Mouse (Mus musculus): ENCODE results near the gene Mtmr10. TPM values are rescaled to one million over a fixed set of nuclear protein-coding genes. Genes with fewer than 3 reads are reported as not detected.
A peak's percentile ranks its signal among the peaks of the same experiment; 100 is the strongest.

Gene Mtmr10
- polyA plus RNA-seq, 1 experiment from 2014 or later: 17.7 TPM

- Histone ChIP-seq H3K9me3 (ENCODE audit: control insufficient read depth, low read length) (no peaks in the 10 kb centered on the region), H3K9ac (replicated peaks; ENCODE audit: low read depth, low read length) (no peak overlapping the region), H3K4me3 (ENCODE audit: low read depth, low read length) (no peak overlapping the region), H3K4me2 (ENCODE audit: low read depth, low read length) (no peak overlapping the region), H3K36me3 (ENCODE audit: control insufficient read depth, insufficient read depth, low read length) (no peaks in the 10 kb centered on the region), H3K4me1 (ENCODE audit: control insufficient read depth, insufficient read depth, low read length) (no peaks in the 10 kb centered on the region), H3K27me3 (ENCODE audit: control insufficient read depth, insufficient read depth, low read length) (no peaks in the 10 kb centered on the region), H3K27ac (ENCODE audit: low read depth, low read length) (no peak overlapping the region)
- WGBS: 77% methylated on average over 4 of the region's 4 CpGs
- ATAC-seq (ENCODE audit: low read depth): no peak
These were observed 37.7 kb upstream of the Mtmr10 start for GRCm38 (mm10) chr7:64249715-64250114.

- H3K36me3 ChIP-seq (ENCODE audit: control insufficient read depth, insufficient read depth, low read length): no peaks in the 10 kb centered on the region
- ATAC-seq (ENCODE audit: low read depth): no peak
- H3K27ac ChIP-seq (ENCODE audit: low read depth, low read length): no peak overlapping the region
- H3K4me2 ChIP-seq (ENCODE audit: low read depth, low read length): no peak overlapping the region
- H3K27me3 ChIP-seq (ENCODE audit: control insufficient read depth, insufficient read depth, low read length): no peaks in the 10 kb centered on the region
- no peaks in the 10 kb centered on the region for H3K9me3 ChIP-seq (ENCODE audit: control insufficient read depth, low read length)
- no peaks in the 10 kb centered on the region for H3K4me1 ChIP-seq (ENCODE audit: control insufficient read depth, insufficient read depth, low read length)
- H3K9ac ChIP-seq (replicated peaks; ENCODE audit: low read depth, low read length): no peak overlapping the region
- H3K4me3 ChIP-seq (ENCODE audit: low read depth, low read length): no peak overlapping the region
- 93% methylated on average over 7 of the region's 7 CpGs for WGBS
These were observed 37.0 kb upstream of the Mtmr10 start for GRCm38 (mm10) chr7:64250417-64250816.

- Histone ChIP-seq H3K27ac (ENCODE audit: low read depth, low read length) (no peak overlapping the region), H3K9ac (replicated peaks; ENCODE audit: low read depth, low read length) (no peak overlapping the region), H3K4me1 (ENCODE audit: control insufficient read depth, insufficient read depth, low read length) (no peaks in the 10 kb centered on the region), H3K9me3 (ENCODE audit: control insufficient read depth, low read length) (no peaks in the 10 kb centered on the region), H3K4me3 (ENCODE audit: low read depth, low read length) (no peak overlapping the region), H3K36me3 (ENCODE audit: control insufficient read depth, insufficient read depth, low read length) (no peaks in the 10 kb centered on the region), H3K4me2 (ENCODE audit: low read depth, low read length) (no peak overlapping the region), H3K27me3 (ENCODE audit: control insufficient read depth, insufficient read depth, low read length) (no peaks in the 10 kb centered on the region)
- ATAC-seq (ENCODE audit: low read depth): no peak
- 93% methylated on average over 3 of the region's 3 CpGs for WGBS
These were observed 33.7 kb upstream of the Mtmr10 start for GRCm38 (mm10) chr7:64253736-64254135.

GRCm38 (mm10) chr7:64265502-64266279, 21.8 kb upstream of the Mtmr10 start:
- H3K9ac ChIP-seq (replicated peaks; ENCODE audit: low read depth, low read length): no peak overlapping the region
- no peak for ATAC-seq (ENCODE audit: low read depth)
- H3K9me3 ChIP-seq (ENCODE audit: control insufficient read depth, low read length): no peaks in the 10 kb centered on the region
- H3K36me3 ChIP-seq (ENCODE audit: control insufficient read depth, insufficient read depth, low read length): no peaks in the 10 kb centered on the region
- H3K27ac ChIP-seq (ENCODE audit: low read depth, low read length): no peak overlapping the region
- no peak overlapping the region for H3K4me3 ChIP-seq (ENCODE audit: low read depth, low read length)
- H3K4me1 ChIP-seq (ENCODE audit: control insufficient read depth, insufficient read depth, low read length): no peaks in the 10 kb centered on the region
- WGBS: 85% methylated on average over 13 of the region's 13 CpGs
- H3K27me3 ChIP-seq (ENCODE audit: control insufficient read depth, insufficient read depth, low read length): no peaks in the 10 kb centered on the region
- no peak overlapping the region for H3K4me2 ChIP-seq (ENCODE audit: low read depth, low read length)

- H3K9me3 ChIP-seq (ENCODE audit: control insufficient read depth, low read length): no peaks in the 10 kb centered on the region
- H3K36me3 ChIP-seq (ENCODE audit: control insufficient read depth, insufficient read depth, low read length): no peaks in the 10 kb centered on the region
- H3K27me3 ChIP-seq (ENCODE audit: control insufficient read depth, insufficient read depth, low read length): no peaks in the 10 kb centered on the region
- no peak overlapping the region for H3K9ac ChIP-seq (replicated peaks; ENCODE audit: low read depth, low read length)
- 93% methylated on average over 4 of the region's 4 CpGs for WGBS
- H3K4me3 ChIP-seq (ENCODE audit: low read depth, low read length): no peak overlapping the region
- H3K27ac ChIP-seq (ENCODE audit: low read depth, low read length): no peak overlapping the region
- no peaks in the 10 kb centered on the region for H3K4me1 ChIP-seq (ENCODE audit: control insufficient read depth, insufficient read depth, low read length)
- no peak for ATAC-seq (ENCODE audit: low read depth)
- no peak overlapping the region for H3K4me2 ChIP-seq (ENCODE audit: low read depth, low read length)
These were observed 20.9 kb upstream of the Mtmr10 start for GRCm38 (mm10) chr7:64266587-64266986.

- Histone ChIP-seq H3K9me3 (ENCODE audit: control insufficient read depth, low read length) (no peaks in the 10 kb centered on the region), H3K4me1 (ENCODE audit: control insufficient read depth, insufficient read depth, low read length) (no peaks in the 10 kb centered on the region), H3K4me2 (ENCODE audit: low read depth, low read length) (no peak overlapping the region), H3K27me3 (ENCODE audit: control insufficient read depth, insufficient read depth, low read length) (no peaks in the 10 kb centered on the region), H3K4me3 (ENCODE audit: low read depth, low read length) (no peak overlapping the region), H3K27ac (ENCODE audit: low read depth, low read length) (no peak overlapping the region), H3K36me3 (ENCODE audit: control insufficient read depth, insufficient read depth, low read length) (no peaks in the 10 kb centered on the region), H3K9ac (replicated peaks; ENCODE audit: low read depth, low read length) (no peak overlapping the region)
- peak; percentile 61; the same call in 1 of the 2 replicates for ATAC-seq (ENCODE audit: low read depth)
- 14% methylated on average over 4 of the region's 4 CpGs for WGBS
These were observed 15.5 kb upstream of the Mtmr10 start for GRCm38 (mm10) chr7:64271926-64272325.

- Histone ChIP-seq H3K27me3 (ENCODE audit: control insufficient read depth, insufficient read depth, low read length) (no peaks in the 10 kb centered on the region), H3K36me3 (ENCODE audit: control insufficient read depth, insufficient read depth, low read length) (no peaks in the 10 kb centered on the region), H3K27ac (ENCODE audit: low read depth, low read length) (0 out of 2 replicates have a peak overlapping the region, but pooled peaks have one; percentile 22), H3K4me2 (ENCODE audit: low read depth, low read length) (no peak overlapping the region), H3K4me1 (ENCODE audit: control insufficient read depth, insufficient read depth, low read length) (no peaks in the 10 kb centered on the region), H3K9me3 (ENCODE audit: control insufficient read depth, low read length) (no peaks in the 10 kb centered on the region), H3K4me3 (ENCODE audit: low read depth, low read length) (no peak overlapping the region), H3K9ac (replicated peaks; ENCODE audit: low read depth, low read length) (no peak overlapping the region)
- 33% methylated on average over 4 of the region's 4 CpGs for WGBS
- ATAC-seq (ENCODE audit: low read depth): peak; percentile 76
These were observed 11.9 kb upstream of the Mtmr10 start for GRCm38 (mm10) chr7:64275518-64275917.

GRCm38 (mm10) chr7:64276921-64277320, 10.5 kb upstream of the Mtmr10 start:
- Histone ChIP-seq H3K36me3 (ENCODE audit: control insufficient read depth, insufficient read depth, low read length) (no peaks in the 10 kb centered on the region), H3K9ac (replicated peaks; ENCODE audit: low read depth, low read length) (no peak overlapping the region), H3K27ac (ENCODE audit: low read depth, low read length) (no peak overlapping the region), H3K9me3 (ENCODE audit: control insufficient read depth, low read length) (no peaks in the 10 kb centered on the region), H3K4me1 (ENCODE audit: control insufficient read depth, insufficient read depth, low read length) (no peaks in the 10 kb centered on the region), H3K4me3 (ENCODE audit: low read depth, low read length) (no peak overlapping the region), H3K4me2 (ENCODE audit: low read depth, low read length) (no peak overlapping the region), H3K27me3 (ENCODE audit: control insufficient read depth, insufficient read depth, low read length) (no peaks in the 10 kb centered on the region)
- no peak for ATAC-seq (ENCODE audit: low read depth)
- 56% methylated on average over 6 of the region's 6 CpGs for WGBS

GRCm38 (mm10) chr7:64278526-64278925, 8.9 kb upstream of the Mtmr10 start:
- Histone ChIP-seq H3K27me3 (ENCODE audit: control insufficient read depth, insufficient read depth, low read length) (no peaks in the 10 kb centered on the region), H3K36me3 (ENCODE audit: control insufficient read depth, insufficient read depth, low read length) (no peaks in the 10 kb centered on the region), H3K9ac (replicated peaks; ENCODE audit: low read depth, low read length) (no peak overlapping the region), H3K27ac (ENCODE audit: low read depth, low read length) (no peak overlapping the region), H3K9me3 (ENCODE audit: control insufficient read depth, low read length) (no peaks in the 10 kb centered on the region), H3K4me1 (ENCODE audit: control insufficient read depth, insufficient read depth, low read length) (no peaks in the 10 kb centered on the region), H3K4me2 (ENCODE audit: low read depth, low read length) (no peak overlapping the region), H3K4me3 (ENCODE audit: low read depth, low read length) (no peak overlapping the region)
- 98% methylated on average over 1 of the region's 1 CpGs for WGBS
- no peak for ATAC-seq (ENCODE audit: low read depth)
